Mouse (Mus musculus) liver, embryonic 13.5 days (tissue): Measurements from ENCODE around the gene 1700086D15Rik. TPM values are rescaled to one million over a fixed set of nuclear protein-coding genes. Genes with fewer than 3 reads are reported as not detected.

Experiments
- ATAC-seq: fragments of 200-750 bp; cut with Nextera tagmentation; 2 replicates; pipeline ENCODE4 v1.8.0; 2017; ENCODE audit warnings: low read depth, mild to moderate bottlenecking, moderate number of reproducible peaks, moderate library complexity
- DNase-seq: peaks from one replicate; pipeline ENCODE4 v3.0.0; 2022
- H3K27ac ChIP-seq: fragments of 300-500 bp; sonication (generic); 2 replicates; pipeline ENCODE4 v1.5.1; 2015; ENCODE audit warnings: moderate library complexity, mild to moderate bottlenecking, inconsistent platforms
- H3K27me3 ChIP-seq: fragments of 300-500 bp; sonication (generic); 2 replicates; pipeline ENCODE4 v1.6.1; 2015; ENCODE audit warnings: mild to moderate bottlenecking, inconsistent platforms
- H3K36me3 ChIP-seq: fragments of 300-500 bp; sonication (generic); 2 replicates; pipeline ENCODE4 v1.6.1; 2015; ENCODE audit warnings: mild to moderate bottlenecking, inconsistent platforms
- H3K4me1 ChIP-seq: fragments of 300-500 bp; sonication (generic); replicated peaks from 2 replicates; pipeline ENCODE4 v1.6.1; 2015; ENCODE audit warnings: inconsistent platforms
- H3K4me2 ChIP-seq: fragments of 300-500 bp; sonication (generic); 2 replicates; pipeline ENCODE4 v1.6.1; 2015; ENCODE audit warnings: inconsistent platforms, mild to moderate bottlenecking, moderate library complexity
- H3K4me3 ChIP-seq: fragments of 300-500 bp; sonication (generic); replicated peaks from 2 replicates; pipeline ENCODE4 v1.5.1; 2015; ENCODE audit warnings: mild to moderate bottlenecking, inconsistent platforms
- H3K9ac ChIP-seq: fragments of 300-500 bp; sonication (generic); 2 replicates; pipeline ENCODE4 v1.6.1; 2015; ENCODE audit warnings: mild to moderate bottlenecking, inconsistent platforms
- H3K9me3 ChIP-seq: fragments of 300-500 bp; sonication (generic); replicated peaks from 2 replicates; pipeline ENCODE4 v1.6.1; 2016; ENCODE audit warnings: inconsistent platforms
- WGBS: fragments of 180-500 bp; shearing (Covaris S2); methylation state at CpG from one replicate; pipeline ENCODE4 v1.1.7; 2015; ENCODE audit not compliant: insufficient replicate concordance; 5-methylcytosine and 5-hydroxymethylcytosine counted together
- polyA plus RNA-seq: library from polyadenylated mRNA; unstranded; fragments of >200 nt; fragmentation: Nextera tagmentation; extraction: Ambion mirVana; gene quantifications from 2 replicates; pipeline ENCODE4 v1.2.1, GENCODE M21; 2015

Gene 1700086D15Rik
- polyA plus RNA-seq, 1 experiment from 2014 or later, result not detected

DNA sequence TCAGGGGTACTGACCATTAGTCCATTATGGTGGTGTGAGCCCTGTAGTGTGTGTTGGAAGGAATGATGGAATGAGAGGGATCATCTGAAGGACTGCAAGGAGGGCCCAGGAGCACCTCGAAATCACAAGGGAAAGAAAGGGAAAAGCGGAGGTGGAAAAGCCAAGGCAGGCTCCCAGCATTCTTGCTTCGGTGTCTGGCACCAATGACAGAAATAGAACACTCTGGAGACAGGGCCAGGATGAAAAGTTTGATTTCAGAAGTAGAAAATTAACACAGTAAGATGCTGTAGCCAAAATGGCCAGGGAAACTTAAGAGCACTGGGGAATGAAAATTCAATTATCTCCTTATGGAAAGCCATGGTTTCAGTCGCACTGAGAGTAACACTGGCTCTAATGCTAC is 26.0 kb downstream of the 1700086D15Rik start:
- Histone ChIP-seq H3K27ac (no peak overlapping the region), H3K9me3 (no peaks in the 10 kb centered on the region), H3K36me3 (no peaks in the 10 kb centered on the region), H3K4me2 (no peak overlapping the region), H3K27me3 (no peaks in the 10 kb centered on the region), H3K9ac (no peak overlapping the region), H3K4me1 (no peaks in the 10 kb centered on the region), H3K4me3 (no peak overlapping the region)
- no peak for DNase-seq
- ATAC-seq, result no peak
- WGBS, result 68% methylated on average over 4 of the region's 4 CpGs

DNA sequence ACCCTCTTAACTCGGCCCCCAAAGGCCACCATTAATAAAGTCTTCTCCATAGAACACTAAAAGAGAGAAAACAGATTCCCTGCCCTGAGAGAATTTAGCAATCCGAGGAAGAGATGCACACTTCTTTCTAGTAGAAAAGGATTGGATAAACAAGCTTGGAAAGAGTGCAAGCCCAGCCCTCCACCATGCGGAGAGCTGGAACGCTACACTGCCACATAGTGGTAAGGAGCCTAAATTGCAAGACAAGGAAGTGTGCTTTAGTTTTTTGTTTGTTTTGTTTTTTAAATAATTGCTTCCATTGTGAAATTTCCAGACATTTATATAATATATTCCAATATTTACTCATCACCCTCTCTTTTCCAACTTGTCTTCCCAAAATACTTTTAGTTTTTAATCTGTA is 30.6 kb downstream of the 1700086D15Rik start:
- 64% methylated on average over 4 of the region's 4 CpGs for WGBS
- H3K9ac ChIP-seq, result no peak overlapping the region
- ATAC-seq, result no peak
- H3K4me3 ChIP-seq, result no peak overlapping the region
- no peaks in the 10 kb centered on the region for H3K27me3 ChIP-seq
- no peaks in the 10 kb centered on the region for H3K36me3 ChIP-seq
- H3K9me3 ChIP-seq, result no peaks in the 10 kb centered on the region
- no peak for DNase-seq
- no peak overlapping the region for H3K4me2 ChIP-seq
- H3K4me1 ChIP-seq, result no peaks in the 10 kb centered on the region
- H3K27ac ChIP-seq, result no peak overlapping the region

DNA sequence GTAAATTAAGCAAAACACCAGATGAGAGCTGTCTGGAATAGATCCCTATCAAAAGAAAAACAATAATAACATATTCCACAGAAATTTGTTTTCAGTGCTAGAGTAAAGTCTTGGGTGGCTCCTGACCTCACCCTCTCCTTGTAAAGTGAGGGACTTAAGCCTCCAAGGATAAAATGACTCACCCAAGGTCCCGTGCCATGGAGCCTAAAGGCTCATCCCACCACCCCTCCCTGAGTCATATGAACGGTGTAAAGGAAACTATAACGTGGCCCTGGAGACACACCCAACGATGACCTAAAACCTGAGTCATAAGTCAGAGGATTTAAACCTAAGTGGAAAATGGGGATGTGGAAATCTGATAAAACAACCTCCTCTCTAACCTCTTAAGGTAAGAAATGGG is 31.0 kb downstream of the 1700086D15Rik start:
- DNase-seq (no peak), ATAC-seq (no peak)
- Histone ChIP-seq H3K27me3 (no peaks in the 10 kb centered on the region), H3K4me2 (no peak overlapping the region), H3K4me3 (no peak overlapping the region), H3K4me1 (no peaks in the 10 kb centered on the region), H3K9ac (no peak overlapping the region), H3K27ac (no peak overlapping the region), H3K9me3 (no peaks in the 10 kb centered on the region), H3K36me3 (no peaks in the 10 kb centered on the region)
- 74% methylated on average over 4 of the region's 4 CpGs for WGBS

DNA sequence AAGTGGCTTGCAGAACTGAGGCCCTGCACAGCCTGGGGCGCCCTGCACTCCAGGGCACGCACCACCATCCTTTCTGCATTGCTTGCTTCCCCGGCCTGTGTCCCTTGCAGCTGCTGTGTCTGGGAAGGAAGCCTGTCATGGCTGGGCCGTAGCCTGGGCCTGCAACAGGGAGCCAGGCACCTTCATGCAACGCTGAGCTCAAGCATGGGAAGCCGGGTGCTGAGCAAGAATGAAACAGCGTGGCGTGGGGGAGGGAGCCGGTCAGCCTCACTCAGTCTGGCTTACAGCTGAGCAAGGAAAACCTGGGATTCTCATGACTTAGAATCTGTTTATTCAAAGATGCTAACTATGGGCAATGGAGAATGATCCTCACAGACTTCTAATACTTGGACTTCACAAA is 33.1 kb downstream of the 1700086D15Rik start:
- H3K4me3 ChIP-seq, result no peak overlapping the region
- no peak overlapping the region for H3K27ac ChIP-seq
- no peak overlapping the region for H3K4me2 ChIP-seq
- no peak for ATAC-seq
- H3K4me1 ChIP-seq, result no peaks in the 10 kb centered on the region
- H3K27me3 ChIP-seq, result no peaks in the 10 kb centered on the region
- no peaks in the 10 kb centered on the region for H3K9me3 ChIP-seq
- H3K36me3 ChIP-seq, result no peaks in the 10 kb centered on the region
- WGBS, result 68% methylated on average over 9 of the region's 9 CpGs
- no peak for DNase-seq
- H3K9ac ChIP-seq, result no peak overlapping the region

DNA sequence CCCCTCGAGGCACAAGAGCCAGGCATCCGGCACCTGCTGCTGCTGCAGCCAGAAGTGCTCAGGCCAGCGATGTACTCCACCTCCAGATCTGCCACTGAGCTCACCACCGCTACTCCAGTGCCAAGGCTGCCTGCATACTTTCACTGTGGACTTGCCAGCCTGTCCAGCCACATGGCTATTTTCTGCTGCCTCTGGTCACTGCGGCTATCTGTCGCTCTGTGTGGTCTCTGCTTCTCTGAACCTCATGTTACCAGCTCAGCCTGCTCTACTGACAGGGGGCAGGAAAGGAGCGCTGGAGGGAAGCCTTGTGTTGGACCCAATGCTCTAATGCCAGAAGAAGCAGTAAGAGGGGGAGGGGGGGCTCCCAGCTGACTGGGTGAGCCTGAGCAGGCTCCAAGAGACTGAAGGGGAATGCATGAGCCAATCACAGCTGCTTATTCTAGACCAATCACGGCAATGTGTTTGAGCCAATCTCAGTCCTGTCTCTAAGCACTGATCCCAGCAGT is 34.7 kb downstream of the 1700086D15Rik start:
- ATAC-seq, result no peak
- Histone ChIP-seq H3K4me1 (no peaks in the 10 kb centered on the region), H3K27me3 (no peaks in the 10 kb centered on the region), H3K4me3 (no peak overlapping the region), H3K9me3 (no peaks in the 10 kb centered on the region), H3K4me2 (no peak overlapping the region), H3K27ac (no peak overlapping the region), H3K36me3 (no peaks in the 10 kb centered on the region), H3K9ac (no peak overlapping the region)
- DNase-seq, result no peak
- WGBS, result 64% methylated on average over 8 of the region's 8 CpGs

DNA sequence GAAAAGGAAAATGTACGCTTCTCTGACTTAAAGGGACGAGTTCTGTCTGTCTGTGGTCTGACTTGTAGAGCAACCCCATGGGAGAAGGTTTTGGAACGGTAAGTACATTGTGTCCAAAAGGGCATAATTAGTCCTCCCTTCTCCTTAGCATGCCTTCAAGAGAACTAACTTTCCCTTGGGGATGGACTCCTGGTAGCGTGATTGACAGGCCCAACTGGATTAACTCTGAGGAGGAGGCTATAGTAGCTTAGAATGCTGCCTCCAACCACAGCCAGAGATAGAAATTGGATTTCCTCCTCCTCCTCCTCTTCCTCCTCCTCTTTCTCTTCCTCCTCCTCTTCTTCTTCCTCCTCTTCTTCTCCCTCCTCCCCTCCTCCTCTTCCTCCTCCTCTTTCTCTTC is 39.4 kb downstream of the 1700086D15Rik start:
- Histone ChIP-seq H3K27me3 (no peaks in the 10 kb centered on the region), H3K9me3 (no peaks in the 10 kb centered on the region)
- 61% methylated on average over 4 of the region's 4 CpGs for WGBS

DNA sequence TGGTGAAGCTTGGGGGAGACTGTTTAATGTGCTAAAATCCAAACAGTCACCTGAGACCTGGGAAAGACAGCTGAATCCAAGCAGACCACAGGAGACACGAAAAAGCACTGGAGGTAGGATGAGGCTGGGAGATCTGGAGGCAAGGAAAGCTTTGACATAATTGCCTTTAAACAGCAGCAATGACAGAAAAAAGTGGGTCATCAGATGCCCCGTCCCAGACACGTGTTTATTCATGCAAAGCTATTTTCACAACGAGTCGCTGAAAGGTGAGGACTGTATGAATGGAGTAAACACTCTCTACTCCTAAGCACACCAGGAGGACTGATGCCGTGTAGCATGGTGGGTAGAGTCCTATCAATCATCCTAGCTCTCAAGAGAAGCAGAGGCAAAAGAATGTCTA is 43.9 kb downstream of the 1700086D15Rik start:
- no peak overlapping the region for H3K27ac ChIP-seq
- no peak for DNase-seq
- 60% methylated on average over 6 of the region's 6 CpGs for WGBS
- H3K9me3 ChIP-seq, result no peaks in the 10 kb centered on the region
- no peak overlapping the region for H3K4me3 ChIP-seq
- H3K9ac ChIP-seq, result no peak overlapping the region
- H3K4me2 ChIP-seq, result no peak overlapping the region
- H3K36me3 ChIP-seq, result no peaks in the 10 kb centered on the region
- no peaks in the 10 kb centered on the region for H3K4me1 ChIP-seq
- ATAC-seq, result no peak
- no peaks in the 10 kb centered on the region for H3K27me3 ChIP-seq

More for the DNA sequence above, 39.4 kb downstream of the 1700086D15Rik start:
- Histone ChIP-seq H3K9ac (no peak overlapping the region), H3K4me1 (no peaks in the 10 kb centered on the region), H3K27ac (no peak overlapping the region), H3K4me2 (no peak overlapping the region), H3K36me3 (no peaks in the 10 kb centered on the region), H3K4me3 (no peak overlapping the region)
- no peak for DNase-seq
- ATAC-seq, result no peak

DNA sequence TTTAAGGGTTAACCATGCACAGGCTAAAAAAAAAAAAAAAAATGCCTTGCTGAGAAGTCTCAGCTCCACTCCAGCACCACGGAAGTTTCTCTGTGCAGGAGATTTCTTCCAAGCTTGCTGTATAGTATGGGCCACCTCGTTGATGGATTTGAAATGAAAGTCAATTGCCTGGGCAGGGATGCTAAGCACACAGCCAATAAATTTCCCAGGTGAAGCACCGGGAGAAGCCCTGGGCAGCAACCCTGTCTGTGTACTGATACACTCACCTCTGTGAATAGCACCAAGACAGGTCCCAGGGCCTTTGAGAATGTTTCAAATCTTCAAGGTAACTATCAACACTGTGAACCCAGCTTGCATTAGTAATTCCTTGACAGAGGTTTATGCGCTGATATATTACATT is 47.6 kb downstream of the 1700086D15Rik start:
- Histone ChIP-seq H3K9ac (no peak overlapping the region), H3K4me3 (no peak overlapping the region), H3K36me3 (no peaks in the 10 kb centered on the region), H3K9me3 (no peaks in the 10 kb centered on the region), H3K4me2 (no peak overlapping the region), H3K27ac (no peak overlapping the region), H3K27me3 (no peaks in the 10 kb centered on the region), H3K4me1 (no peaks in the 10 kb centered on the region; the same call in 1 of the 2 replicates)
- DNase-seq, result no peak
- WGBS, result 54% methylated on average over 4 of the region's 4 CpGs
- ATAC-seq, result no peak

DNA sequence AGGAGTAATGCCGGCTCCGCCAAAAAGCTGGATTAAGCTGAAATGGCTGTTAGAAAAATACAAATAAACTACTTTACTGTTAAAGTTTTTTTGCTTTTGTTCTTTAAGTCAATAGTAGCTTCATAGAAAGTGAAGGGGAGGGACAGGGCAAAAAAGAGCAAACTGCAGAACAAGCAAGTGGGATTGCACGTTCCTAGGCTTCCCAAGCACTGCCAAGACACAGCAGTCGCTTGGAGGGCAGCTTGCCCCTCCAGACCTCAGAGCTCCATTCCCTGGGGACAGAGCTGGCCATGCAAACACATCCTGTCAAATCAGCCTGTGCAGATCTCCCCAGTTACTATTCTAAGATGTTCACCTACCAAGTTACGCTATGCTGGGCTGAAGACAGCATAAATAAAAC is 48.0 kb downstream of the 1700086D15Rik start:
- Histone ChIP-seq H3K4me2 (no peak overlapping the region), H3K27me3 (no peaks in the 10 kb centered on the region), H3K9me3 (no peaks in the 10 kb centered on the region), H3K9ac (no peak overlapping the region), H3K4me3 (no peak overlapping the region), H3K4me1 (no peaks in the 10 kb centered on the region; the same call in 1 of the 2 replicates), H3K27ac (no peak overlapping the region), H3K36me3 (no peaks in the 10 kb centered on the region)
- no peak for ATAC-seq
- WGBS, result 67% methylated on average over 5 of the region's 5 CpGs
- DNase-seq, result no peak

DNA sequence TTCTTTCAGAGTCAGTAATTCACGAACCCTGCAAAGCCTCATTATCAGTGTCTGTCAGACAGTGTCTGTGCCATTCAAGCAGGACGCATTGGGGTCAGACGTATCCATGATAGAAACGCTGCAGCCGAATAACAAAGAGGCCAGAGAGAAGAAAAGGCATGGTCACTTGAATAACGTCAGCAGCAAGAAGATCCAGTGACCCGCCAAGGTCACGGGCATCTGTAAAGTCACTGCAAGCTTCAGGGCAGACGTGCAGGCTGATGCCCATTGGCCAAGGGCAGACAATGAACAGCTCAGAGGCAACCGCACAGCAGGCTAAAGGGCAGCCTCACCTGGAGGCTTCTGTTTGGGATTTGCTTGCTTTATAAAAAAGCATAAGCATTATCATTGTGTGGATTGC is 49.6 kb downstream of the 1700086D15Rik start:
- WGBS, result 67% methylated on average over 10 of the region's 10 CpGs
- H3K9me3 ChIP-seq, result no peaks in the 10 kb centered on the region
- no peak overlapping the region for H3K27ac ChIP-seq
- H3K27me3 ChIP-seq, result no peaks in the 10 kb centered on the region
- no peak for ATAC-seq
- H3K36me3 ChIP-seq, result no peaks in the 10 kb centered on the region
- H3K4me1 ChIP-seq, result no peaks in the 10 kb centered on the region; the same call in 1 of the 2 replicates
- no peak overlapping the region for H3K9ac ChIP-seq
- no peak overlapping the region for H3K4me3 ChIP-seq
- no peak overlapping the region for H3K4me2 ChIP-seq
- DNase-seq, result no peak

DNA sequence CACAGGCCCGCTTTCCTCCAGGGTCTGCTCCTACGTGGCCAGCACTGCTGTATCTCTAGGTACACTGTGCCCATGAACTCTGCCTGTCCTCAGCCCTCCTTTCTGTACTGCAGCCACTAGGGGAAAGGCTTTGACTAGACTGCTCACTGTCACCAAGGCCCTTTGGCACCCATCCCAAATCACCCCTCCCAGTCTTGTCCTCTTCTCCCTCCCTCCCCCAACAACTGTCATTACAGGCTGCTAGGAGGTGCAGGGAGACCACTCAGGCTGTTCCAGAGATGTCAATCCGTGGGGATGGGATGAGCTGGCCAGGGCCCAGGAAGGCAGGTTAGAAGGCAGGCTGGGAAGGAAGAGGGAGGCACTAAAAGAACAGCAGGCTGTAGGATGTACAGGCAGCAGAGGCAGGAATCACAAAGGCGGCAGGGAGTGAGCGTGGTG is 51.9 kb downstream of the 1700086D15Rik start:
- Histone ChIP-seq H3K36me3 (no peaks in the 10 kb centered on the region), H3K4me1 (no peaks in the 10 kb centered on the region; the same call in 1 of the 2 replicates), H3K4me2 (no peak overlapping the region), H3K27me3 (no peaks in the 10 kb centered on the region), H3K9ac (no peak overlapping the region), H3K9me3 (no peaks in the 10 kb centered on the region), H3K27ac (no peak overlapping the region), H3K4me3 (no peak overlapping the region)
- ATAC-seq (no peak), DNase-seq (no peak)
- 66% methylated on average over 5 of the region's 5 CpGs for WGBS

DNA sequence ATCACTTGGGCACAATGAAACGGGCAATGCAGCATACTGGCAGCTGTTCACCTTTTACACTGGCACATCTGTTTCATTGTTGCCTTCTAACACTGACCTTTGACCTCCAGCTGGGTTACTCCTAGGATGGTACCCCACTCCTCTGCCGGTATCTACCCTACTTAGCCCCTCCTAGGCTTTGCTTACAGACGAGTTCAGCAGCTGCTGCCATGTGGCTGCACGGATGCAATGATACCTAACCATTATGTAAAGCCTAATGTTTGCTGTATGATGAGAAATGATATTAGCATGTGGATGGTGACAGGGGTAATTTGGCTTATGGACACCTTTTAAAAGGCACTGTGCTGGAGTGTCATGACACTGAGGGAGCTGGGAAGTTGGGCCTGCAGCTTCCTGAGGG is 52.5 kb downstream of the 1700086D15Rik start:
- no peak for ATAC-seq
- H3K4me1 ChIP-seq, result no peaks in the 10 kb centered on the region; the same call in 1 of the 2 replicates
- WGBS, result 58% methylated on average over 4 of the region's 4 CpGs

More for the DNA sequence above, 52.5 kb downstream of the 1700086D15Rik start:
- H3K27me3 ChIP-seq, result no peaks in the 10 kb centered on the region
- H3K36me3 ChIP-seq, result no peaks in the 10 kb centered on the region
- DNase-seq, result no peak
- H3K4me2 ChIP-seq, result no peak overlapping the region
- no peaks in the 10 kb centered on the region for H3K9me3 ChIP-seq
- H3K9ac ChIP-seq, result no peak overlapping the region
- no peak overlapping the region for H3K27ac ChIP-seq
- no peak overlapping the region for H3K4me3 ChIP-seq
